Mouse (Mus musculus) midbrain, embryonic 11.5 days (tissue): ENCODE results near the gene Stx1b. TPM values are rescaled to one million over a fixed set of nuclear protein-coding genes. Genes with fewer than 3 reads are reported as not detected.

Experiments
- ATAC-seq: fragments of 200-750 bp; cut with Nextera tagmentation; 2 replicates; pipeline ENCODE4 v1.8.0; 2017; ENCODE audit warnings: moderate TSS enrichment, moderate library complexity; ENCODE audit not compliant: low FRiP score
- DNase-seq: peaks from one replicate; pipeline ENCODE4 v3.0.0; 2015; ENCODE audit warnings: low spot score; ENCODE audit errors: missing footprints
- H3K27ac ChIP-seq: fragments of 300-500 bp; sonication (generic); 2 replicates; pipeline ENCODE4 v1.5.1; 2014; ENCODE audit warnings: low read depth, low read length
- H3K27me3 ChIP-seq: fragments of 300-500 bp; sonication (generic); 2 replicates; pipeline ENCODE4 v1.6.1; 2014; ENCODE audit warnings: mild to moderate bottlenecking, low read length, moderate library complexity, mixed read lengths; ENCODE audit not compliant: control insufficient read depth, insufficient read depth
- H3K36me3 ChIP-seq: fragments of 300-500 bp; sonication (generic); 2 replicates; pipeline ENCODE4 v1.6.1; 2014; ENCODE audit warnings: mild to moderate bottlenecking, low read length, moderate library complexity, mixed read lengths; ENCODE audit not compliant: control insufficient read depth, insufficient read depth
- H3K4me1 ChIP-seq: fragments of 300-500 bp; sonication (generic); 2 replicates; pipeline ENCODE4 v1.6.1; 2014; ENCODE audit warnings: low read length; ENCODE audit not compliant: control insufficient read depth, insufficient read depth
- H3K4me2 ChIP-seq: fragments of 300-500 bp; sonication (generic); 2 replicates; pipeline ENCODE4 v1.6.1; 2014; ENCODE audit warnings: mild to moderate bottlenecking, moderate library complexity
- H3K4me3 ChIP-seq: fragments of 300-500 bp; sonication (generic); 2 replicates; pipeline ENCODE4 v1.5.1; 2014; ENCODE audit warnings: low read depth, low read length
- H3K9ac ChIP-seq: fragments of 300-500 bp; sonication (generic); 2 replicates; pipeline ENCODE4 v1.6.1; 2014; ENCODE audit warnings: low read length
- H3K9me3 ChIP-seq: fragments of 300-500 bp; sonication (generic); 2 replicates; pipeline ENCODE4 v1.6.1; 2016; ENCODE audit warnings: low read length; ENCODE audit not compliant: control insufficient read depth
- WGBS: fragments of 180-500 bp; shearing (Covaris S2); extraction: QIAGEN DNeasy Blood & Tissue Kit; methylation state at CpG from one replicate; pipeline ENCODE4 v1.1.7; 2014; 5-methylcytosine and 5-hydroxymethylcytosine counted together
- polyA plus RNA-seq: library from polyadenylated mRNA; unstranded; fragments of >200 nt; fragmentation: Nextera tagmentation; extraction: Ambion mirVana; gene quantifications from 2 replicates; pipeline ENCODE4 v1.2.1, GENCODE M21; 2014

Stx1b gene
- polyA plus RNA-seq, 1 experiment from 2014 or later: 8.4 TPM

DNA sequence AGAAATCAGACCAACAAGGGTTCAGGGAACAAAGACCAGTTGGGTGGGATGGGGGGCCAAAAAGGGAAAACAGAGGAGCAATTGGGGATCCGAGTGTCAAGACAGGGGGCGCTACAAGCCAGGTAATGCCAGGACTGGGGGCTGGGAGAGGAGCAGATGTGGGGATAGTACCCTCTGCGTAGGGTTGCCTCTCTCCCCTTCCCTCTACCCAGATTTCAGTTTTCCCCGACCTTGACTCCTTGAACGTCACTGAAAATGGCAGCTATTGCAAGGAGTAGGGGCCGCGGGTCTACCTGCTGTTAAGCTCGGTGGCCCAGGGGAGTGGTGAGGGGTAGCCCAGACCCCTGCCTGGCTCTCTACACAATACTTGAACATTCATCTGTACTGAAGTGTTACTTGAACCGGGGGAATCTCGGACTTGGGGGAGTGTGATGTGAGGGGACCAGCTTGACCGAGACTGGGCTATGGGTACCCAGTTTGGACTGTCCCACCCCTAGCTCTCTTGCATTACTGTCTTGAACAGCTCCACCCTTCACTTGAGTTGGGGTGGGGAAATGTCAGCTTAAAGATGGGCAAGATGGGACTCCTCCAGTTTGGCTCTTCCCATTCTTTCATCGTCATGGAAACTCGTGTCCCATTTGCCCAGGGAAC is 55.9 kb downstream of the Stx1b start:
- peak overlapping the region; percentile 21; the same call in 1 of the 2 replicates for H3K4me2 ChIP-seq
- peaks cover 23% of the 10 kb centered on the region for H3K4me1 ChIP-seq
- H3K36me3 ChIP-seq: peaks cover 12% of the 10 kb centered on the region
- 41% methylated on average over 13 of the region's 13 CpGs for WGBS
- DNase-seq (no peak), ATAC-seq (no peak; the same call in 1 of the 2 replicates)
- no peaks in the 10 kb centered on the region for H3K9me3 ChIP-seq
- H3K27me3 ChIP-seq: no peaks in the 10 kb centered on the region; the same call in 1 of the 2 replicates
- no peak overlapping the region for H3K9ac ChIP-seq
- H3K4me3 ChIP-seq: no peak overlapping the region
- H3K27ac ChIP-seq: peak overlapping the region; percentile 62

GRCm38 (mm10) chr7:127767671-127768345 is 56.5 kb downstream of the Stx1b start:
- no peak overlapping the region for H3K4me3 ChIP-seq
- peaks cover 23% of the 10 kb centered on the region for H3K4me1 ChIP-seq
- peaks cover 16% of the 10 kb centered on the region for H3K36me3 ChIP-seq
- H3K9me3 ChIP-seq: no peaks in the 10 kb centered on the region
- no peak overlapping the region for H3K27ac ChIP-seq
- DNase-seq (no peak), ATAC-seq (no peak)
- H3K27me3 ChIP-seq: no peaks in the 10 kb centered on the region; the same call in 1 of the 2 replicates
- H3K4me2 ChIP-seq: no peak overlapping the region
- H3K9ac ChIP-seq: no peak overlapping the region
- WGBS: 93% methylated on average over 19 of the region's 19 CpGs

- Histone ChIP-seq H3K27ac (no peak overlapping the region), H3K4me2 (no peak overlapping the region), H3K36me3 (peaks cover 16% of the 10 kb centered on the region), H3K9ac (no peak overlapping the region), H3K9me3 (no peaks in the 10 kb centered on the region), H3K4me3 (no peak overlapping the region), H3K4me1 (peaks cover 23% of the 10 kb centered on the region), H3K27me3 (no peaks in the 10 kb centered on the region; the same call in 1 of the 2 replicates)
- DNase-seq (no peak), ATAC-seq (no peak)
- 82% methylated on average over 17 of the region's 17 CpGs for WGBS
Measured at GRCm38 (mm10) chr7:127766851-127767609, 57.3 kb downstream of the Stx1b start.

GRCm38 (mm10) chr7:127765756-127766155 is 58.6 kb downstream of the Stx1b start:
- Histone ChIP-seq H3K4me3 (no peak overlapping the region), H3K9me3 (no peaks in the 10 kb centered on the region), H3K27ac (no peak overlapping the region), H3K4me2 (no peak overlapping the region), H3K9ac (no peak overlapping the region), H3K36me3 (peaks cover 16% of the 10 kb centered on the region), H3K4me1 (peaks cover 23% of the 10 kb centered on the region), H3K27me3 (no peaks in the 10 kb centered on the region; the same call in 1 of the 2 replicates)
- no peak for ATAC-seq
- 95% methylated on average over 2 of the region's 2 CpGs for whole genome bisulfite sequencing
- DNase-seq: no peak

- WGBS: 91% methylated on average over 4 of the region's 4 CpGs
- Histone ChIP-seq H3K9me3 (no peaks in the 10 kb centered on the region), H3K36me3 (peaks cover 16% of the 10 kb centered on the region), H3K27ac (no peak overlapping the region), H3K4me1 (peaks cover 5% of the 10 kb centered on the region), H3K4me2 (no peak overlapping the region), H3K9ac (no peak overlapping the region), H3K4me3 (no peak overlapping the region), H3K27me3 (no peaks in the 10 kb centered on the region)
- ATAC-seq: no peak
- DNase-seq: no peak
Measured at GRCm38 (mm10) chr7:127763642-127764041, 60.7 kb downstream of the Stx1b start.

DNA sequence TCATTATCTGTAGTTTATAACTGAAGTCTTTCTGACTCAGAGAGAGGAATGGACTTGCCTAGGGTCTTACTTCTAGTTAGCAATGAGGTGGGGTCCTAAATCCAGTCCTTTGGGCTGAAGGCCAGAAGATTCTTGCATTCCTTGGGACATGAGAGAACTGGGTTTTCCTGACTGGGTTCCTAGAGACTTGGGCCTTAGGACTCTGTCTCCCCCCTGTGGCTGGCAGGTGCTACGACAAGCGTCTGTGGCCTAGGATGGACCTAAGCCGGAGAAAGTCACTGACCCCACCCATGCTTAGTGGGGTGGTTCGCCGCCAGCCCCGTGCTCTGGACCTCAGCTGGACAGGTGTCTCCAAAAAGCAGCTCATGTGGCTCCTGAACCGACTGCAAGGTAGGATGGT is 63.3 kb downstream of the Stx1b start:
- no peak overlapping the region for H3K4me3 ChIP-seq
- no peaks in the 10 kb centered on the region for H3K27me3 ChIP-seq
- H3K9ac ChIP-seq: no peak overlapping the region
- peak; percentile 94 for DNase-seq
- ATAC-seq: no peak
- 47% methylated on average over 7 of the region's 7 CpGs for WGBS
- H3K9me3 ChIP-seq: no peaks in the 10 kb centered on the region
- H3K36me3 ChIP-seq: peaks cover 13% of the 10 kb centered on the region; the same call in 1 of the 2 replicates
- H3K4me2 ChIP-seq: no peak overlapping the region
- no peaks in the 10 kb centered on the region for H3K4me1 ChIP-seq
- H3K27ac ChIP-seq: no peak overlapping the region

DNA sequence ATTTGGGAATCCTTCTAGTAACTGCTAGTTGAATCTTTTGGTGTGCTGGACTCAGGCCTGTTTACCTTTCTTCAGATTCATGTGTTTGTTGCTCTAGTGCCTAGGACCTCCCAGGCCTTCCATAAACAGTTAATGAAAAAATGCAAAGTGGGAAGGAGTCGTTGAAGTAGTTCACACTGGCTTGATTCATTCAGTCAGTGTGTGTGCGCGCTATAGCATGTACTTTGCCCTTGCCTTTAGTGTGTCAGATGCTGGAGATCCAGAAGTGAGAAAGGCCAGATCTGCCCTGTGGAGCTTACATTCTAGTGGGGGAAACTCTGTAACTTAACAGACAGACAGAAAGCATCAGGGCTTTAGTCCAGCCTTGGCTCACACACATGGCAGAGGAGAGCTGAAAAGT is 63.9 kb downstream of the Stx1b start:
- H3K9me3 ChIP-seq: no peaks in the 10 kb centered on the region
- no peak overlapping the region for H3K4me3 ChIP-seq
- 99% methylated on average over 3 of the region's 3 CpGs for WGBS
- H3K4me2 ChIP-seq: no peak overlapping the region
- H3K27ac ChIP-seq: no peak overlapping the region
- DNase-seq (no peak), ATAC-seq (no peak)
- H3K27me3 ChIP-seq: no peaks in the 10 kb centered on the region
- peaks cover 13% of the 10 kb centered on the region; the same call in 1 of the 2 replicates for H3K36me3 ChIP-seq
- H3K4me1 ChIP-seq: no peaks in the 10 kb centered on the region
- no peak overlapping the region for H3K9ac ChIP-seq

- no peak overlapping the region for H3K4me3 ChIP-seq
- H3K4me1 ChIP-seq: no peaks in the 10 kb centered on the region
- H3K36me3 ChIP-seq: peaks cover 13% of the 10 kb centered on the region; the same call in 1 of the 2 replicates
- H3K4me2 ChIP-seq: no peak overlapping the region
- ATAC-seq (no peak), DNase-seq (no peak)
- H3K27ac ChIP-seq: no peak overlapping the region
- 80% methylated on average over 6 of the region's 6 CpGs for WGBS
- no peaks in the 10 kb centered on the region for H3K27me3 ChIP-seq
- H3K9ac ChIP-seq: no peak overlapping the region
- no peaks in the 10 kb centered on the region for H3K9me3 ChIP-seq
Measured at GRCm38 (mm10) chr7:127759716-127760115, 64.6 kb downstream of the Stx1b start.
